Mouse (Mus musculus) heart, embryonic 11.5 days (tissue): ENCODE results near the gene E2f1. TPM values are rescaled to one million over a fixed set of nuclear protein-coding genes. Genes with fewer than 3 reads are reported as not detected.

Source experiments
- ATAC-seq: fragments of 200-750 bp; cut with Nextera tagmentation; replicated peaks from 2 replicates; pipeline ENCODE4 v1.8.0; 2017; ENCODE audit warnings: moderate library complexity; ENCODE audit not compliant: insufficient number of reproducible peaks, low FRiP score, low TSS enrichment
- H3K27ac ChIP-seq: fragments of 300-500 bp; sonication (generic); 2 replicates; pipeline ENCODE4 v1.5.1; 2014; ENCODE audit warnings: mild to moderate bottlenecking, low read depth, low read length
- H3K27me3 ChIP-seq: fragments of 300-500 bp; sonication (generic); 2 replicates; pipeline ENCODE4 v1.6.1; 2014; ENCODE audit warnings: mild to moderate bottlenecking, low read length, mixed read lengths; ENCODE audit not compliant: control insufficient read depth, insufficient read depth
- H3K36me3 ChIP-seq: fragments of 300-500 bp; sonication (generic); 2 replicates; pipeline ENCODE4 v1.6.1; 2014; ENCODE audit warnings: mild to moderate bottlenecking, low read length, moderate library complexity, mixed read lengths; ENCODE audit not compliant: control insufficient read depth, insufficient read depth
- H3K4me1 ChIP-seq: fragments of 300-500 bp; sonication (generic); 2 replicates; pipeline ENCODE4 v1.6.1; 2014; ENCODE audit warnings: low read length; ENCODE audit not compliant: control insufficient read depth, insufficient read depth
- H3K4me2 ChIP-seq: fragments of 300-500 bp; sonication (generic); 2 replicates; pipeline ENCODE4 v1.6.1; 2014; ENCODE audit warnings: mild to moderate bottlenecking, moderate library complexity
- H3K4me3 ChIP-seq: fragments of 300-500 bp; sonication (generic); 2 replicates; pipeline ENCODE4 v1.5.1; 2014; ENCODE audit warnings: low read depth, low read length
- H3K9ac ChIP-seq: fragments of 300-500 bp; sonication (generic); 2 replicates; pipeline ENCODE4 v1.6.1; 2014; ENCODE audit warnings: mild to moderate bottlenecking, low read depth, low read length, moderate library complexity
- H3K9me3 ChIP-seq: fragments of 300-500 bp; sonication (generic); replicated peaks from 2 replicates; pipeline ENCODE4 v1.6.1; 2016; ENCODE audit warnings: low read length; ENCODE audit not compliant: control insufficient read depth
- WGBS: fragments of 180-500 bp; shearing (Covaris S2); extraction: QIAGEN DNeasy Blood & Tissue Kit; methylation state at CpG from one replicate; pipeline ENCODE4 v1.1.7; 2014; ENCODE audit not compliant: insufficient replicate concordance; 5-methylcytosine and 5-hydroxymethylcytosine counted together
- polyA plus RNA-seq: library from polyadenylated mRNA; unstranded; fragments of >200 nt; fragmentation: Nextera tagmentation; extraction: Ambion mirVana; gene quantifications from 2 replicates; pipeline ENCODE4 v1.2.1, GENCODE M21; 2014

The E2f1 gene
- polyA plus RNA-seq, 1 experiment from 2014 or later, result 6.5 TPM

GRCm38 (mm10) chr2:154574271-154574670 lies 4.6 kb upstream of the E2f1 start:
- Histone ChIP-seq H3K36me3 (no peaks in the 10 kb centered on the region), H3K4me3 (no peak overlapping the region), H3K27me3 (no peaks in the 10 kb centered on the region), H3K9ac (no peak overlapping the region), H3K9me3 (no peaks in the 10 kb centered on the region), H3K4me1 (no peaks in the 10 kb centered on the region), H3K4me2 (no peak overlapping the region), H3K27ac (no peak overlapping the region)
- WGBS, result 76% methylated on average over 7 of the region's 7 CpGs
- ATAC-seq, result no peak

GRCm38 (mm10) chr2:154572996-154573395 lies 3.3 kb upstream of the E2f1 start:
- H3K9me3 ChIP-seq, result no peaks in the 10 kb centered on the region
- ATAC-seq, result no peak
- H3K4me1 ChIP-seq, result peaks cover 9% of the 10 kb centered on the region
- H3K9ac ChIP-seq, result no peak overlapping the region
- 72% methylated on average over 3 of the region's 3 CpGs for WGBS
- no peak overlapping the region for H3K27ac ChIP-seq
- H3K27me3 ChIP-seq, result no peaks in the 10 kb centered on the region
- H3K4me2 ChIP-seq, result no peak overlapping the region
- no peak overlapping the region for H3K4me3 ChIP-seq
- no peaks in the 10 kb centered on the region for H3K36me3 ChIP-seq

- Histone ChIP-seq H3K9me3 (no peaks in the 10 kb centered on the region), H3K4me3 (no peak overlapping the region), H3K36me3 (no peaks in the 10 kb centered on the region), H3K4me1 (peaks cover 12% of the 10 kb centered on the region), H3K9ac (no peak overlapping the region), H3K27ac (no peak overlapping the region), H3K27me3 (no peaks in the 10 kb centered on the region), H3K4me2 (no peak overlapping the region)
- 74% methylated on average over 8 of the region's 8 CpGs for WGBS
- ATAC-seq, result no peak
These were observed 2.3 kb upstream of the E2f1 start for GRCm38 (mm10) chr2:154571976-154572375.

- H3K4me1 ChIP-seq, result peaks cover 17% of the 10 kb centered on the region
- no peak overlapping the region for H3K4me3 ChIP-seq
- H3K9ac ChIP-seq, result no peak overlapping the region
- no peaks in the 10 kb centered on the region for H3K27me3 ChIP-seq
- no peak for ATAC-seq
- H3K9me3 ChIP-seq, result no peaks in the 10 kb centered on the region
- no peak overlapping the region for H3K27ac ChIP-seq
- no peak overlapping the region for H3K4me2 ChIP-seq
- H3K36me3 ChIP-seq, result no peaks in the 10 kb centered on the region
- 76% methylated on average over 4 of the region's 4 CpGs for WGBS
These were observed 1.6 kb upstream of the E2f1 start for GRCm38 (mm10) chr2:154571266-154571665.

- no peak for ATAC-seq
- H3K4me3 ChIP-seq, result no peak overlapping the region
- peaks cover 17% of the 10 kb centered on the region for H3K4me1 ChIP-seq
- H3K36me3 ChIP-seq, result no peaks in the 10 kb centered on the region
- H3K9me3 ChIP-seq, result no peaks in the 10 kb centered on the region
- peak overlapping the region; percentile 83; the same call in 1 of the 2 replicates for H3K4me2 ChIP-seq
- H3K27me3 ChIP-seq, result no peaks in the 10 kb centered on the region
- WGBS, result 77% methylated on average over 4 of the region's 4 CpGs
- H3K27ac ChIP-seq, result no peak overlapping the region
- no peak overlapping the region for H3K9ac ChIP-seq
These were observed 974 bp upstream of the E2f1 start for GRCm38 (mm10) chr2:154570666-154571065.

GRCm38 (mm10) chr2:154569071-154569748 lies 482 bp downstream of the E2f1 start:
- Histone ChIP-seq H3K36me3 (0 out of 2 replicates have a peak, but pooled peaks cover 1% of the 10 kb centered on the region), H3K4me2 (peak overlapping the region; percentile 83), H3K9me3 (no peaks in the 10 kb centered on the region), H3K27me3 (no peaks in the 10 kb centered on the region), H3K4me1 (peaks cover 17% of the 10 kb centered on the region), H3K27ac (peak overlapping the region; percentile 85), H3K4me3 (peak overlapping the region; percentile 80), H3K9ac (peak overlapping the region; percentile 82)
- peak; percentile 86 for ATAC-seq
- WGBS, result under 1% methylated on average over 48 of the region's 70 CpGs

- no peak for ATAC-seq
- WGBS, result 20% methylated on average over 10 of the region's 10 CpGs
- Histone ChIP-seq H3K9ac (peak overlapping the region; percentile 82), H3K4me1 (peaks cover 17% of the 10 kb centered on the region), H3K27ac (peak overlapping the region; percentile 85), H3K4me3 (peak overlapping the region; percentile 80), H3K27me3 (no peaks in the 10 kb centered on the region), H3K9me3 (no peaks in the 10 kb centered on the region), H3K36me3 (0 out of 2 replicates have a peak, but pooled peaks cover 5% of the 10 kb centered on the region), H3K4me2 (peak overlapping the region; percentile 83)
These were observed 1.2 kb downstream of the E2f1 start for GRCm38 (mm10) chr2:154568329-154569070.

GRCm38 (mm10) chr2:154567766-154568165 lies 1.9 kb downstream of the E2f1 start:
- peaks cover 17% of the 10 kb centered on the region for H3K4me1 ChIP-seq
- H3K27ac ChIP-seq, result peak overlapping the region; percentile 22; the same call in 1 of the 2 replicates
- no peak for ATAC-seq
- no peak overlapping the region for H3K9ac ChIP-seq
- no peaks in the 10 kb centered on the region for H3K27me3 ChIP-seq
- 80% methylated on average over 2 of the region's 2 CpGs for WGBS
- 0 out of 2 replicates have a peak, but pooled peaks cover 5% of the 10 kb centered on the region for H3K36me3 ChIP-seq
- peak overlapping the region; percentile 80; the same call in 1 of the 2 replicates for H3K4me3 ChIP-seq
- peak overlapping the region; percentile 83 for H3K4me2 ChIP-seq
- no peaks in the 10 kb centered on the region for H3K9me3 ChIP-seq
